Mouse (Mus musculus) pancreas, adult 10 weeks (tissue): ENCODE results near the gene Trcg1. TPM values are rescaled to one million over a fixed set of nuclear protein-coding genes. Genes with fewer than 3 reads are reported as not detected.

Experiments used
- polyA plus RNA-seq: library from polyadenylated mRNA; stranded (reverse); fragments of 350-450 nt; fragmentation: Illumina TruSeq; extraction: RNeasy Lipid Tissue Mini Kit (QIAGEN cat#74804); gene quantifications from one replicate; pipeline ENCODE4 v1.2.3, GENCODE M21; 2015; ENCODE audit warnings: low read depth, low replicate concordance; ENCODE audit not compliant: insufficient read depth

The Trcg1 gene
- not detected for polyA plus RNA-seq

GRCm38 (mm10) chr9:57236256-57236655, at the start of gene Trcg1:
Trcg1 (plus strand) TSS chr9:57236556.

GRCm38 (mm10) chr9:57261913-57262794, 25.8 kb downstream of the Trcg1 start, which contains the start of gene 1700017B05Rik:
1700017B05Rik (minus strand) TSS chr9:57262612.

Other genes with a start within 250 kb of the Trcg1 start
- 6.2 TPM for gene Ptpn9, start 241.6 kb upstream of the Trcg1 start, polyA plus RNA-seq
- 8.1 TPM for gene Sin3a, start 164.5 kb upstream of the Trcg1 start, polyA plus RNA-seq
- gene Man2c1, start 105.9 kb upstream of the Trcg1 start, polyA plus RNA-seq = 44.7 TPM
- gene Neil1, start 88.3 kb upstream of the Trcg1 start, polyA plus RNA-seq = 3.1 TPM
- gene Commd4, start 78.2 kb upstream of the Trcg1 start, polyA plus RNA-seq = 27.4 TPM
- gene 1700017B05Rik, start 26.1 kb downstream of the Trcg1 start, polyA plus RNA-seq = 3.7 TPM
- gene Ppcdc, start 203.6 kb downstream of the Trcg1 start, polyA plus RNA-seq = 10.4 TPM
- gene Scamp5, start 231.5 kb downstream of the Trcg1 start, polyA plus RNA-seq = 5.3 TPM